Mouse (Mus musculus): ENCODE data around the gene Cphx1. TPM values are rescaled to one million over a fixed set of nuclear protein-coding genes. Genes with fewer than 3 reads are reported as not detected.
"Not testable (repeated sequence)": the region's sequence is repeated elsewhere in the genome, so short reads cannot be mapped to it uniquely, and the experiment has no call there.

Gene Cphx1
- polyA plus RNA-seq, 1 experiment from 2014 or later = not detected

DNA sequence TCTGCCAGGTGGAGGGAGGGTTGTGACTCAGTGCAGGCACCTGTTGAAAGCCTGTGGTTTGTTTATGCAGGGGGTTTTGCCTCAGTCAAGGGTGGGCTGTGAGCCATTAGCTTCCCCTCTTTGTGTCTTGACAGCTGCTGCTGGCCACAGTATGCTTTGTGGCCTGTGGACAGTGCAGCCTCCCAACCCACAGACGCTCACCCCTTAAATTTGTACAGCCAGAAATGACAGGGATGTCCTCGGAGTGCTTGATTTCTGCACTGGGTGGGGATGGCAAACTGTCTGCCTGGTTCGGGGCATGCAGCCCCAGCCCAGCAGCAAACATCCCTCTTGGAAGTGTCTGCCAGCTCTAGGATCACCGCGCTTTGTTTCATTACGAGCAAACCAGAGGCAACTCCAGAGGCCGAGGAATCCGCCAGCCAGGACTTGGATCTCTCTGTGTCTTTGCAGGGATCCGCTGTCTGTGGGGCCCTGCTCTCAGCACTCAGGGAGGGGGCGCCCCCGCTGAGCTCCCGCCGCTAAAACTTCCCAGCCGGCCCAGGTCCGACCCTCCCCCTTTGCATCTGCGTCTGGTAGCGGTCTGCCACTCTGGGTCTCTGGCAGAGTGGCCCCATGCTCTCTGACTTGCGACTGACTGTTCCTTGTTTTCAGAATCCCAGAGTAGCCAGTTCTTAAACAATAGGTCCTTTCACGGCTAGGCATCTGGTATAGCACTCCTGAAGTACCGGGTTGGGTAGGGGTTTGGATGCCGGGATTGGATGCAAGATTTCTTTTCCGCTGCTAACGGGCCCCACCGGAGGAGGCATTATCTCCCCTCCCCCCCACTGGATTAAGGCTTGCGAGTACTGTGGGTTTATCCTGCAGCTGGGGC, 40.5 kb downstream of the Cphx1 start, which contains the start of gene Duxbl1:
Gene Duxbl1 (plus strand): TSS at position 207 of the 871 bp plus-strand sequence.
- not testable (repeated sequence) for H3K27me3 ChIP-seq, H3K4me1 ChIP-seq, H3K9me3 ChIP-seq, H3K9ac ChIP-seq, H3K36me3 ChIP-seq
- Histone ChIP-seq H3K4me2 (replicated peaks) (peak within 1 kb of the TSS; percentile 52), H3K4me3 (peak within 1 kb of the TSS; percentile 31), H3K27ac (peak within 1 kb of the TSS; percentile 88)
- peak; percentile 91 for ATAC-seq (ENCODE audit: low FRiP score, low read depth)
- WGBS = no CpG with 5 or more reads among the region's 25 CpGs

GRCm38 (mm10) chr14:25979242-25979941, 41.3 kb downstream of the Cphx1 start:
- WGBS = under 1% methylated on average over 8 of the region's 13 CpGs
- H3K4me3 ChIP-seq = peak overlapping the region; percentile 31
- peak; percentile 51 for ATAC-seq (ENCODE audit: low FRiP score, low read depth)

GRCm38 (mm10) chr14:25981880-25982279, 43.8 kb downstream of the Cphx1 start:
- H3K36me3 ChIP-seq; H3K9ac ChIP-seq; H3K4me2 ChIP-seq (replicated peaks); H3K9me3 ChIP-seq; H3K4me1 ChIP-seq; ATAC-seq (ENCODE audit: low FRiP score, low read depth); H3K4me3 ChIP-seq; H3K27ac ChIP-seq; H3K27me3 ChIP-seq: not testable (repeated sequence)
- 66% methylated on average over 4 of the region's 9 CpGs for WGBS

More at GRCm38 (mm10) chr14:25979242-25979941, 41.3 kb downstream of the Cphx1 start:
- Histone ChIP-seq H3K27ac (peak overlapping the region; percentile 88), H3K4me2 (replicated peaks) (peak overlapping the region; percentile 52)
- H3K36me3 ChIP-seq, H3K9me3 ChIP-seq, H3K27me3 ChIP-seq, H3K9ac ChIP-seq, H3K4me1 ChIP-seq: not testable (repeated sequence)

Other genes with a start within 250 kb of the Cphx1 start
- 31.8 and 34.4 TPM in 2 replicates for gene Ppif, start 244.2 kb upstream of the Cphx1 start, polyA plus RNA-seq (2015; fragmentation: Nextera tagmentation; extraction: Ambion mirVana)
- gene Zcchc24, start 169.3 kb upstream of the Cphx1 start, polyA plus RNA-seq (2015; fragmentation: Nextera tagmentation; extraction: Ambion mirVana) = 34.7 and 37.6 TPM in 2 replicates
- 10.9 and 13.0 TPM in 2 replicates for gene Anxa11, start 96.1 kb upstream of the Cphx1 start, polyA plus RNA-seq (2015; fragmentation: Nextera tagmentation; extraction: Ambion mirVana)
- 1.0 TPM in 1 of 2 replicates, not detected in the other for gene Plac9a, start 35.2 kb upstream of the Cphx1 start, polyA plus RNA-seq (2015; fragmentation: Nextera tagmentation; extraction: Ambion mirVana)
- 2.9 and 5.1 TPM in 2 replicates for gene Tmem254a, start 10.6 kb upstream of the Cphx1 start, polyA plus RNA-seq (2015; fragmentation: Nextera tagmentation; extraction: Ambion mirVana)
- 2.3 and 2.8 TPM in 2 replicates for gene Duxbl1, start 40.3 kb downstream of the Cphx1 start, polyA plus RNA-seq (2015; fragmentation: Nextera tagmentation; extraction: Ambion mirVana)
- 14.8 and 15.4 TPM in 2 replicates for gene Gm9780, start 104.4 kb downstream of the Cphx1 start, polyA plus RNA-seq (2015; fragmentation: Nextera tagmentation; extraction: Ambion mirVana)
- 27.6 and 30.3 TPM in 2 replicates for gene Tmem254c, start 129.1 kb downstream of the Cphx1 start, polyA plus RNA-seq (2015; fragmentation: Nextera tagmentation; extraction: Ambion mirVana)
- not detected in 2 replicates for gene Cphx2, start 143.2 kb downstream of the Cphx1 start, polyA plus RNA-seq (2015; fragmentation: Nextera tagmentation; extraction: Ambion mirVana)
- not detected in 2 replicates for gene Cphx3, start 144.0 kb downstream of the Cphx1 start, polyA plus RNA-seq (2015; fragmentation: Nextera tagmentation; extraction: Ambion mirVana)
- gene Duxbl2, start 180.0 kb downstream of the Cphx1 start, polyA plus RNA-seq (2015; fragmentation: Nextera tagmentation; extraction: Ambion mirVana) = 2.1 TPM in 1 of 2 replicates, not detected in the other
- gene Plac9b, start 244.2 kb downstream of the Cphx1 start, polyA plus RNA-seq (2015; fragmentation: Nextera tagmentation; extraction: Ambion mirVana) = 11.4 and 11.5 TPM in 2 replicates